Mouse (Mus musculus) neural tube, embryonic 11.5 days (tissue): ENCODE results near the gene Tcl1b1. TPM values are rescaled to one million over a fixed set of nuclear protein-coding genes. Genes with fewer than 3 reads are reported as not detected.
"Not testable (repeated sequence)": the region's sequence is repeated elsewhere in the genome, so short reads cannot be mapped to it uniquely, and the experiment has no call there.

Experiments
- ATAC-seq: fragments of 200-750 bp; cut with Nextera tagmentation; 2 replicates; pipeline ENCODE4 v1.8.0; 2017; ENCODE audit warnings: moderate number of reproducible peaks, mild to moderate bottlenecking, moderate TSS enrichment, moderate library complexity; ENCODE audit not compliant: insufficient read depth, low FRiP score, low TSS enrichment
- DNase-seq: peaks from one replicate; pipeline ENCODE4 v3.0.0-alpha.2; 2015; ENCODE audit warnings: low spot score
- H3K27ac ChIP-seq: fragments of 300-500 bp; sonication (generic); 2 replicates; pipeline ENCODE4 v1.5.1; 2014; ENCODE audit warnings: low read depth, mild to moderate bottlenecking, low read length
- H3K27me3 ChIP-seq: fragments of 300-500 bp; sonication (generic); 2 replicates; pipeline ENCODE4 v1.6.1; 2014; ENCODE audit warnings: mild to moderate bottlenecking, low read length, mixed read lengths; ENCODE audit not compliant: control insufficient read depth, insufficient read depth
- H3K36me3 ChIP-seq: fragments of 300-500 bp; sonication (generic); 2 replicates; pipeline ENCODE4 v1.6.1; 2014; ENCODE audit warnings: mild to moderate bottlenecking, low read length, moderate library complexity, mixed read lengths; ENCODE audit not compliant: control insufficient read depth, insufficient read depth
- H3K4me1 ChIP-seq: fragments of 300-500 bp; sonication (generic); 2 replicates; pipeline ENCODE4 v1.6.1; 2014; ENCODE audit warnings: low read length, mixed read lengths; ENCODE audit not compliant: control insufficient read depth, insufficient read depth
- H3K4me2 ChIP-seq: fragments of 300-500 bp; sonication (generic); 2 replicates; pipeline ENCODE4 v1.6.1; 2014; ENCODE audit warnings: low read depth, mild to moderate bottlenecking, moderate library complexity
- H3K4me3 ChIP-seq: fragments of 300-500 bp; sonication (generic); 2 replicates; pipeline ENCODE4 v1.5.1; 2014; ENCODE audit warnings: low read depth, low read length
- H3K9ac ChIP-seq: fragments of 300-500 bp; sonication (generic); 2 replicates; pipeline ENCODE4 v1.6.1; 2014; ENCODE audit warnings: mild to moderate bottlenecking, low read length
- H3K9me3 ChIP-seq: fragments of 300-500 bp; sonication (generic); 2 replicates; pipeline ENCODE4 v1.6.1; 2016; ENCODE audit warnings: low read length; ENCODE audit not compliant: control insufficient read depth
- WGBS: fragments of 180-500 bp; shearing (Covaris S2); extraction: QIAGEN DNeasy Blood & Tissue Kit; methylation state at CpG from one replicate; pipeline ENCODE4 v1.1.7; 2014; 5-methylcytosine and 5-hydroxymethylcytosine counted together
- polyA plus RNA-seq: library from polyadenylated mRNA; unstranded; fragments of >200 nt; fragmentation: Nextera tagmentation; extraction: Ambion mirVana; gene quantifications from 2 replicates; pipeline ENCODE4 v1.2.1, GENCODE M21; 2014

Tcl1b1 gene
- polyA plus RNA-seq, 1 experiment from 2014 or later = not detected

- H3K4me3 ChIP-seq, H3K9ac ChIP-seq, H3K36me3 ChIP-seq, H3K27ac ChIP-seq, ATAC-seq, H3K9me3 ChIP-seq, H3K27me3 ChIP-seq, DNase-seq, H3K4me2 ChIP-seq, H3K4me1 ChIP-seq: not testable (repeated sequence)
- WGBS = 93% methylated on average over 4 of the region's 4 CpGs
Observed at GRCm38 (mm10) chr12:105134826-105135225, 24.7 kb upstream of the Tcl1b1 start.

DNA sequence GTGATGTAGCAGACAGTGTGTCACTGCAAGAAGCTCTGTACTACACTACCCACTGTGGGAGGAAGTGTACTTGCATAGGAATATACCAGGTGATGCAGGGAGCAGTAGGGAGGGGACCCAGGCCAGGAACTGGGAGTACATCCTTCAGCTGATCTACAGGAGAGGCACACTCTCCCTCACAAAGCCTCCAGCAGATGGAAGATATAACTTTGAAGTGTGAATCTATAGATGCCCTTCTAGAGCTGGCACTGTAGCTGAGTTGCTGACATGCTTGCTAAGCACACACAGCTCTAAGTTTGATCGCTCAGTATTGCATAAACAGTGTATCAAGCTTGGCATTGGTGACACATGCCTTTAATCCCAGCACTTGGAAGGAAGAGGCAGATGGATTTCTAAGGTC is 21.8 kb upstream of the Tcl1b1 start:
- not testable (repeated sequence) for ATAC-seq, H3K36me3 ChIP-seq, H3K9ac ChIP-seq, H3K27me3 ChIP-seq, H3K4me1 ChIP-seq, H3K27ac ChIP-seq, H3K4me2 ChIP-seq, DNase-seq, H3K9me3 ChIP-seq, H3K4me3 ChIP-seq
- WGBS = 87% methylated on average over 1 of the region's 1 CpGs

- no peaks in the 10 kb centered on the region for H3K27me3 ChIP-seq
- ATAC-seq (no peak), DNase-seq (no peak)
- H3K9me3 ChIP-seq = no peaks in the 10 kb centered on the region
- no peak overlapping the region for H3K4me2 ChIP-seq
- H3K4me1 ChIP-seq = no peaks in the 10 kb centered on the region
- no peaks in the 10 kb centered on the region for H3K36me3 ChIP-seq
- 87% methylated on average over 3 of the region's 3 CpGs for WGBS
- H3K27ac ChIP-seq = no peak overlapping the region
- no peak overlapping the region for H3K9ac ChIP-seq
- H3K4me3 ChIP-seq = no peak overlapping the region
Observed at GRCm38 (mm10) chr12:105143096-105143495, 16.4 kb upstream of the Tcl1b1 start.

- not testable (repeated sequence) for H3K27ac ChIP-seq, H3K4me1 ChIP-seq, H3K4me2 ChIP-seq, H3K9ac ChIP-seq, H3K4me3 ChIP-seq, H3K36me3 ChIP-seq, DNase-seq, H3K27me3 ChIP-seq, ATAC-seq, H3K9me3 ChIP-seq
- 63% methylated on average over 1 of the region's 1 CpGs for WGBS
Observed at GRCm38 (mm10) chr12:105144928-105145327, 14.6 kb upstream of the Tcl1b1 start.

- Histone ChIP-seq H3K9ac (no peak within 1 kb of the TSS), H3K27me3 (no peaks in the 10 kb centered on the region), H3K4me2 (no peak within 1 kb of the TSS), H3K27ac (no peak within 1 kb of the TSS), H3K4me1 (no peaks in the 10 kb centered on the region), H3K9me3 (no peaks in the 10 kb centered on the region), H3K36me3 (no peaks in the 10 kb centered on the region), H3K4me3 (no peak within 1 kb of the TSS)
- DNase-seq (no peak), ATAC-seq (no peak)
- 89% methylated on average over 3 of the region's 3 CpGs for WGBS
Observed at GRCm38 (mm10) chr12:105145714-105146113, 13.8 kb upstream of the Tcl1b1 start, which contains the start of gene Tcl1b2. Gene Tcl1b2 (plus strand): TSS chr12:105146014.

DNA sequence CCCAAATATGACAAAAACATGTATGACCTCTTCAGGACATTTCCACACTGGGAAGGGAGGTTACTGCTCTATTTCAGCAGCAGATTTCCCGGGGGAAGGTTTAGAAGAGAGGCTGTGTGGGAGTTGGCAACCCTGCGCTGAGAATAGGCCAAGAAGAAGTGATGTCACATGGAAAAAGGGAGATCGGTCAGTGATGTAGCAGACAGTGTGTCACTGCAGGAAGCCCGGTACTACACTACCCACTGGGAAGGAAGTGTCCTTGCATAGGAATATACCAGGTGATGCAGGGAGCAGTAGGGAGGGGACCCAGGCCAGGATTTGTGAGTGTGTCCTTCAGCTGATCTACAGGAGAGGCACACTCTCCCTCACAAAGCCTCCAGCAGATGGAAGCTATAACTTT is 4.2 kb upstream of the Tcl1b1 start:
- not testable (repeated sequence) for H3K9ac ChIP-seq, H3K4me2 ChIP-seq, H3K4me1 ChIP-seq, H3K36me3 ChIP-seq, H3K9me3 ChIP-seq, H3K27me3 ChIP-seq, H3K27ac ChIP-seq, ATAC-seq, DNase-seq, H3K4me3 ChIP-seq
- 76% methylated on average over 4 of the region's 4 CpGs for WGBS

DNA sequence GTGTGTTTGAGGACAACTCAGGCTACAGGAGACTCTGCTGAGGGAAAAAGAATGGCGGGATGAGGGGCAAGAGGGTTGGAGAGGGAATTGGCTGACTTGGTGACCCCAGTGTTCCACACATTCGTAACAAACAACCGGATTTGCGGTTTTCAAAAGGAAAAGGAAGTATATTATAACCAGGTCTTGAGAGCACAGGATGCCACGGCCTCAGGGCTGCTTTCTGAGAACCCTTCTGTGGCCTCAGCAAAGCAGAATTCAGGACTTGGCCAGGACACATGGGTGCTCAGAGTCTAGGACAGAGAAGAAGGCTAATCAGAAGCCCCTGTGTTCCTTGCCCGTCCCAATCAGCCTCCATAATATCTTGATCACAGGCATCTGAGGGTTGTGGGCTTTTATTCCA is 648 bp upstream of the Tcl1b1 start:
- 92% methylated on average over 6 of the region's 6 CpGs for WGBS

GRCm38 (mm10) chr12:105166734-105167133 is 7.2 kb downstream of the Tcl1b1 start:
- Histone ChIP-seq H3K36me3 (no peaks in the 10 kb centered on the region), H3K4me1 (no peaks in the 10 kb centered on the region), H3K9ac (no peak overlapping the region), H3K4me2 (no peak overlapping the region), H3K4me3 (no peak overlapping the region), H3K9me3 (no peaks in the 10 kb centered on the region), H3K27ac (no peak overlapping the region), H3K27me3 (no peaks in the 10 kb centered on the region)
- ATAC-seq (no peak), DNase-seq (no peak)
- WGBS = 74% methylated on average over 3 of the region's 3 CpGs

More for the DNA sequence above, 648 bp upstream of the Tcl1b1 start:
- Histone ChIP-seq H3K36me3 (no peaks in the 10 kb centered on the region), H3K4me2 (no peak overlapping the region), H3K4me3 (no peak overlapping the region), H3K27ac (no peak overlapping the region), H3K27me3 (no peaks in the 10 kb centered on the region), H3K9me3 (no peaks in the 10 kb centered on the region), H3K4me1 (no peaks in the 10 kb centered on the region), H3K9ac (no peak overlapping the region)
- no peak for ATAC-seq
- DNase-seq = no peak

GRCm38 (mm10) chr12:105173366-105173765 is 13.9 kb downstream of the Tcl1b1 start:
- no peak for DNase-seq
- 83% methylated on average over 2 of the region's 2 CpGs for WGBS
- Histone ChIP-seq H3K9me3 (no peaks in the 10 kb centered on the region), H3K27ac (no peak overlapping the region), H3K27me3 (no peaks in the 10 kb centered on the region), H3K4me3 (no peak overlapping the region), H3K36me3 (no peaks in the 10 kb centered on the region), H3K4me2 (no peak overlapping the region), H3K9ac (no peak overlapping the region), H3K4me1 (no peaks in the 10 kb centered on the region)
- no peak for ATAC-seq
